9 mouse cellular contexts compared by ENCODE assay signal in genomic region chr11:95913959-95914566, GRCm38 (mm10). TPM values are rescaled to one million over a fixed set of nuclear protein-coding genes. Genes with fewer than 3 reads are reported as not detected.
A peak's percentile ranks its signal among the peaks of the same experiment; 100 is the strongest.
DNase-seq lines count a peak whose midpoint lies in the region; ATAC-seq and TF ChIP-seq lines count a peak whose summit lies in the region.
"Had no signal": no experiment of that assay in that cellular context is flagged by ENCODE, and none has a peak within 500 bp of the region (broad histone marks: within the 10 kb centered on the region; RNA-seq: fewer than 3 reads in every experiment).

No protein-coding gene starts in this region.

- no peak for TF ChIP-seq CTCF in small intestine, adult 2 months (IDR thresholded peaks at IDR 0.05; ENCODE audit: extremely low read depth, insufficient read length, insufficient replicate concordance, low read depth, low read length)

- no peaks in the 10 kb centered on the region for H3K36me3 ChIP-seq in liver, embryonic 11.5 days (ENCODE audit: control insufficient read depth, insufficient read depth, low read length)
- H3K36me3 ChIP-seq in limb, embryonic 12.5 days: no peaks in the 10 kb centered on the region
- peaks cover 3% of the 10 kb centered on the region; the same call in 1 of the 2 replicates for H3K36me3 ChIP-seq in small intestine, adult 2 months (ENCODE audit: control insufficient read depth, insufficient read depth, low read length)

- no peak overlapping the region for H3K27ac ChIP-seq in liver, embryonic 11.5 days (ENCODE audit: low read depth, low read length)
- H3K27ac ChIP-seq in limb, embryonic 12.5 days: no peak overlapping the region
- H3K27ac ChIP-seq in small intestine, adult 2 months (ENCODE audit: insufficient read depth, low read depth, low read length): peak overlapping the region; percentile 97

- H3K27me3 ChIP-seq in liver, embryonic 11.5 days (replicated peaks; ENCODE audit: control insufficient read depth, insufficient read depth, low read length): peaks cover 60% of the 10 kb centered on the region
- peaks cover 91% of the 10 kb centered on the region for H3K27me3 ChIP-seq in limb, embryonic 12.5 days
- no peaks in the 10 kb centered on the region for H3K27me3 ChIP-seq in small intestine, adult 2 months (ENCODE audit: control insufficient read depth, insufficient read depth, low read length)

- H3K9ac ChIP-seq in liver, embryonic 11.5 days (ENCODE audit: low read depth, low read length): no peak overlapping the region
- H3K9ac ChIP-seq in limb, embryonic 12.5 days (replicated peaks): no peak overlapping the region

- no peak for TF ChIP-seq POLR2A in small intestine, adult 2 months (IDR thresholded peaks at IDR 0.05; ENCODE audit: low read depth, low read length)

- 5% methylated on average over 14 of the region's 14 CpGs for WGBS in liver, embryonic 11.5 days
- WGBS in limb, embryonic 12.5 days: 4% methylated on average over 14 of the region's 14 CpGs
- 3% methylated on average over 14 of the region's 14 CpGs for WGBS in small intestine, adult 2 months

- peak overlapping the region; percentile 49 for H3K4me2 ChIP-seq in liver, embryonic 11.5 days
- H3K4me2 ChIP-seq in limb, embryonic 12.5 days: peak overlapping the region; percentile 37

- no peak for DNase-seq in liver, embryonic 11.5 days (ENCODE audit: low spot score)
- no peak for DNase-seq in liver
- no peak for DNase-seq in gastrocnemius, adult 18-20 months (ENCODE audit: low spot score)
- DNase-seq in retina, postnatal 1 day: no peak

- peak overlapping the region; percentile 35 for H3K4me3 ChIP-seq in liver, embryonic 11.5 days (ENCODE audit: low read depth, low read length)
- peak overlapping the region; percentile 21 for H3K4me3 ChIP-seq in limb, embryonic 12.5 days (replicated peaks)
- H3K4me3 ChIP-seq in small intestine, adult 2 months (ENCODE audit: low read depth, low read length): peak overlapping the region; percentile 77

- ATAC-seq in liver, embryonic 11.5 days (replicated peaks; ENCODE audit: low FRiP score): no peak
- 0 out of 2 replicates have a peak, but pooled peaks have one; percentile 39 for ATAC-seq in erythroblast, adult 5-6 weeks (replicated peaks; ENCODE audit: low FRiP score, poor library complexity, severe bottlenecking)
- no peak for ATAC-seq in limb, embryonic 12.5 days (ENCODE audit: insufficient number of reproducible peaks, insufficient read depth, low FRiP score, low TSS enrichment, low read depth)
- no peak for ATAC-seq in frontal cortex, adult (ENCODE audit: low TSS enrichment)

- H3K4me1 ChIP-seq in liver, embryonic 11.5 days (replicated peaks; ENCODE audit: control insufficient read depth, insufficient read depth, low read length): peaks cover 6% of the 10 kb centered on the region
- H3K4me1 ChIP-seq in limb, embryonic 12.5 days (replicated peaks): peaks cover 14% of the 10 kb centered on the region
- H3K4me1 ChIP-seq in small intestine, adult 2 months (ENCODE audit: control insufficient read depth, insufficient read depth, insufficient read length, low read length): peaks cover 16% of the 10 kb centered on the region; the same call in 1 of the 2 replicates

- H3K9me3 ChIP-seq in liver, embryonic 11.5 days (ENCODE audit: control insufficient read depth, low read length): no peaks in the 10 kb centered on the region
- no peaks in the 10 kb centered on the region for H3K9me3 ChIP-seq in limb, embryonic 12.5 days

RNA-seq across cellular contexts. Expression of gene B4galnt2, which starts 0.6 kb away (rescaled TPM):
- 0.34 and 0.51 TPM in 2 replicates for polyA plus RNA-seq in liver, embryonic 11.5 days (2014; fragmentation: Nextera tagmentation; extraction: Ambion mirVana)
- total RNA-seq in erythroblast, adult 5-6 weeks (2015; ENCODE audit: low replicate concordance): not detected in 2 replicates
- total RNA-seq in erythroblast, adult 5-6 weeks (2017; ENCODE audit: low replicate concordance): not detected in 2 replicates
- polyA plus RNA-seq in limb, embryonic 12.5 days (2016; fragmentation: Nextera tagmentation; extraction: Ambion mirVana): not detected in 2 replicates
- polyA plus RNA-seq in small intestine, adult 2 months (2012; rRNA removed): 75.7 and 133 TPM in 2 replicates
- not detected for total RNA-seq in gastrocnemius, adult 18-20 months (2021)
- total RNA-seq: layer of hippocampus, postnatal 25 days had no signal

Comparison
In these comparisons a context has a peak if more than half of its experiments do, and no peak if none do; other contexts are left out.
1. H3K4me3 ChIP-seq: peak in every context shown above with its lines; median percentile 77 in small intestine, adult 2 months; 35 in liver, embryonic 11.5 days; 21 in limb, embryonic 12.5 days.
2. RNA of gene B4galnt2, which starts 0.6 kb away (polyA plus RNA-seq): 75.7 to 133 TPM in small intestine, adult 2 months; 0.34 to 0.51 TPM in liver, embryonic 11.5 days and not detected in limb, embryonic 12.5 days; every median in the first group is over 10 times any median in the second.